Mouse (Mus musculus) MN1 (cell line): ENCODE measurements at regions not wholly inside any gene's neighbourhood (a gene's known extent, or its start where the extent isn't known, plus 50 kb on each side); places are given as distances from the start of the nearest gene placed in this dataset.

Experiments used
- DNase-seq: peaks from one replicate; pipeline ENCODE4 v3.0.0-alpha.2; 2016; ENCODE audit warnings: low spot score

GRCm38 (mm10) chr4:34336971-34337797, 213.6 kb upstream of the Akirin2 start:
- DNase-seq = peak; percentile 38

GRCm38 (mm10) chr4:34337852-34338251, 212.9 kb upstream of the Akirin2 start:
- DNase-seq = no peak

GRCm38 (mm10) chr4:34340057-34340456, 210.7 kb upstream of the Akirin2 start:
- DNase-seq = no peak

GRCm38 (mm10) chr4:34371281-34372032, 179.3 kb upstream of the Akirin2 start:
- peak; percentile 26 for DNase-seq

GRCm38 (mm10) chr4:34386338-34386967, 164.3 kb upstream of the Akirin2 start:
- DNase-seq = no peak

- DNase-seq = no peak
Measured at GRCm38 (mm10) chr4:34391499-34391898, 159.2 kb upstream of the Akirin2 start.

GRCm38 (mm10) chr4:34403061-34403460, 147.7 kb upstream of the Akirin2 start:
- DNase-seq = no peak

GRCm38 (mm10) chr4:34407181-34407580, 143.6 kb upstream of the Akirin2 start:
- DNase-seq = no peak

- DNase-seq = no peak
Measured at GRCm38 (mm10) chr4:34420970-34421369, 129.8 kb upstream of the Akirin2 start.

- DNase-seq = no peak
Measured at GRCm38 (mm10) chr4:34424131-34424646, 126.5 kb upstream of the Akirin2 start.

- no peak for DNase-seq
Measured at GRCm38 (mm10) chr4:34429003-34429402, 121.7 kb upstream of the Akirin2 start.

- peak; percentile 7 for DNase-seq
Measured at GRCm38 (mm10) chr4:34429456-34430235, 121.1 kb upstream of the Akirin2 start.

GRCm38 (mm10) chr4:34437316-34437715, 113.4 kb upstream of the Akirin2 start:
- DNase-seq = no peak

GRCm38 (mm10) chr4:34449582-34449981, 101.2 kb upstream of the Akirin2 start:
- no peak for DNase-seq

- no peak for DNase-seq
Measured at GRCm38 (mm10) chr4:34462591-34462990, 88.1 kb upstream of the Akirin2 start.

GRCm38 (mm10) chr4:34465845-34466244, 84.9 kb upstream of the Akirin2 start:
- no peak for DNase-seq

GRCm38 (mm10) chr4:34466309-34466708, 84.4 kb upstream of the Akirin2 start:
- no peak for DNase-seq

- no peak for DNase-seq
Measured at GRCm38 (mm10) chr4:34468096-34468495, 82.6 kb upstream of the Akirin2 start.

GRCm38 (mm10) chr4:34475792-34476448, 74.8 kb upstream of the Akirin2 start:
- peak; percentile 49 for DNase-seq

GRCm38 (mm10) chr4:34484273-34484672, 66.5 kb upstream of the Akirin2 start:
- no peak for DNase-seq

GRCm38 (mm10) chr4:34485574-34485973, 65.2 kb upstream of the Akirin2 start:
- no peak for DNase-seq
